Mouse (Mus musculus) monocyte, adult 5-6 weeks (primary cell): ENCODE measurements at regions not wholly inside any gene's neighbourhood (a gene's known extent, or its start where the extent isn't known, plus 50 kb on each side); places are given as distances from the start of the nearest gene placed in this dataset.
"Not testable (repeated sequence)": the region's sequence is repeated elsewhere in the genome, so short reads cannot be mapped to it uniquely, and the experiment has no call there.

Experiments used
- ATAC-seq: fragments of 153-309, 156-312 bp; replicated peaks from 2 replicates; pipeline ENCODE4 v1.8.0; 2017; ENCODE audit warnings: mild to moderate bottlenecking; ENCODE audit not compliant: low TSS enrichment, insufficient number of reproducible peaks, severe bottlenecking, poor library complexity, low FRiP score

DNA sequence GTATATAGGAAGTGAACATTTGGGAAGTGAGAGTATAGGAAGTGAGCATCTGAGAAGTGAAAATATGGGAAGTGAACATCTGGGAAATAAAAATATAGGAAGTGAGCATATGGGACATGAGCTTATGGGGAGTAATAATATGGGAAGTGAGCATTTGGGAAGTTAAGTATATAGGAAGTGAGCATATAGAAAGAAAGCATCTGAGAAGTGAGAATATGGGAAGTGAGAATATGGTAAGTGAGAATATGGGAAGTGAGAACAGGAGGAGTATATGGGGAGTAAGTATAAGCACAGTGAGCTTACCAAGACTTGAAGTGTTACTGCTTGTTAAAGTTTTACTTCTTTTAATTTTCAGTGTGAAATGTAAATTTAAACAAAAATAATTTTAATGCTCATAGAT lies 239.3 kb upstream of the Ngly1 start:
- ATAC-seq: no peak

DNA sequence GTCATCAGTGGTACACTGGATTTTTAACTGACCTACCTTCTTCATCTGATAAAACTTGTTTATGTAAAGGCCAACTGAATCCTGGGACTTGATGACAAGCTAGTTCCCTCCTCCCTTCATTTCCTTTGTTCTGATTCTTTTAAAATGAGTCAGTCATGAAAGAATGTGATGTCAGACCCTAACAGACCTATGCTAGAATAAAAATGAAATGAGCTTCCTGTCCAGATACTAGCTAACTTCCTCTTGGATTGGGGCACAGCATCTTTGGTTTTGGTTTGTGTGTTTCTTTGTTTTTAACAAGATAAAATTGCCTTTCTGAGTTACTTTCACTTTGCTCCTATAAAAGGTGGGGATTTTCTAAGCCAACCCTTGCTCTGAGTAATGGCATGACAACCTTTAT lies 225.2 kb upstream of the Ngly1 start:
- ATAC-seq: no peak

DNA sequence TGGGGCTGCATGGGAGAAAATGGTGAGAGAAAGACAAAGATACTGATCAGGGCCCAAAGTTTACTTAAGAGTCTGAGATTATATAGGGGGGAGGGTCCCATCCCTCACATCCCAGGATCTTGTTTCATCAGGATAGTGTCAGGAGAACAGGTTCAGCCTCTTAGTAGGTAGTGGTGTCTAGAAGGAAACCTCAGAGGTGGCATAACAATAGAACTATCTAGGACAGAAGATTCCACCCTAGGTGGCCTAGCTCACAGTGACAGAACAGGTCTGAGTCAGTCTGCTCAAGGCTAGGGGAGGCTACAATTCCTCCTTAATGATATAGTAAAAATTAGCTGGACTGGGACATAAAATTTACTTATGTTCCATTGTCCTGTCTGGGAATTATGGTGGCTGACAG lies 211.3 kb upstream of the Ngly1 start:
- ATAC-seq: no peak

DNA sequence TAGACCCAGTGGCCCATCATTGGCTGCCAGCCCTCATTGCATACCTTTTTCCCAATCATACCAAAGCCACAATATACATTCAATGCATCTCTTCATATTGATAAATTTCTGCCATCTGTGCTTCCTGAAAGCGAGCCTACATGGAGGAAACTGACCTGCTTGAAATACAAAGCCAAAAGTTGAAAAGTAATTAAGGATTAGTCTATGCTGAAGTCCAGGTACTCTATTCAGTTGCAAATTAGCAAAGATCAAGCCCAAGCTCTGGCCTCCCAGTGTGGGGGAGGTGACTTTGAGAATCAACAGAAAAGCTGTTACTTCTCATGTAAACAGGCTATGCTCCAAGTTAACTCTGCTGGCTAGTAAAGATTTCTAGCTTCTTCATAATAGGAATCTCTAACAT lies 210.7 kb upstream of the Ngly1 start:
- ATAC-seq: no peak

- ATAC-seq: no peak
These were observed 204.6 kb upstream of the Ngly1 start for GRCm38 (mm10) chr14:16044466-16044865.

GRCm38 (mm10) chr14:16072534-16072933 lies 176.5 kb upstream of the Ngly1 start:
- ATAC-seq: not testable (repeated sequence)

DNA sequence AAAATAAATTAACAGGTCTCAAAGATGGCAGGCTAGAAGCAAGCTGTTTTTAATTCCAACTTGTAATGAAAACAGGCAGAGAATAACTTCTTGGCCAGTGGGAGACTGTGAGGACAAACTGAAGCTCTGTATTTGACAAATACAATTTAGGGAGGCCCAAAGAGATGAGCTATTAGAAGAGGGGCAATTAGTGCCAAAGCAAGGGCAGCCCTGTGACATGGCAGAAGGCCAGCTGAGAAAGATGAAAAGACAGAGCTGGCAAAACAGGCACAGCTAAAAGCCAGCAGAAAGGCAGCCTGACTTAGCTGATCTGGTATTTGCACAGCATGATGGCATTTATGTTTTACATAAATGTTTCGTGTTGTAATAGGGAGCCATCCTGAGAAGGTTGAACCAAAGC lies 175.0 kb upstream of the Ngly1 start:
- no peak for ATAC-seq

DNA sequence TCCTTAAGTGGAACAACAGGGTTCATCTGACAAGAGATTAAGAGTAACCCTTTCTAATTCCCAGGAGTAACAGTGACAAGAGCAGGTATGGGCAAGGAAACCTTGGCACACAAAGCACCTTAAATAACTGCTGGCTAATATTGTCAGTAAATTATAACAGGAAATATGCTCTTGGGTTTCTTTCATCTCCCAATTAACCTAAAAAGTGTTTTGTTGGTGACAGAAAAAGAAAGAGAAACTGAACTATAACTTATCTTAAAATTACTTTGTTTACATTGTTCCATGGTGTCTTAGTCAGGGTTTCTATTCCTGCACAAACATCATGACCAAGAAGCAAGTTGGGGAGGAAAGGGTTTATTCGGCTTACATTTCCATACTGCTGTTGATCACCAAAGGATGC lies 170.0 kb upstream of the Ngly1 start:
- no peak for ATAC-seq

DNA sequence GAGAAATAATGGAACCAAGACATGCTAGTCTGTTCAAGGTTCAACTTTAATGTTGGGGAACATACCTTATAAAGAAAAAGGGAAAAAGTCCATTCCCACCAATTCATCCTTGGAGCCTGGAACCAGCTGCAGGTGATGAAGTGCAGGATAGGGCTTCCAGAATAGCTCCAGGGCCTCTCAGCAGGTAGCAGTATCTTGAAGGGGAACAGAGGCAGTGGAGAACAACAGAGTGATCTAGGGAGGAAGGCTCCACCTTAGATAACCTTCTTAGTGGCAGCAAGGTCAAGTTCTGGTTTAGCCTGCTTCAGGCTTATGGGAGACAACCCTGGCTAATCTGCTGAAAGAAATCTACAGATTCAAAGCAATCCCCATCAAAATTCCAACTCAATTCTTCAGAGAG lies 161.8 kb upstream of the Ngly1 start:
- not testable (repeated sequence) for ATAC-seq

GRCm38 (mm10) chr14:16092391-16093132 lies 156.5 kb upstream of the Ngly1 start:
- ATAC-seq: no peak

- no peak for ATAC-seq
These were observed 156.0 kb upstream of the Ngly1 start for GRCm38 (mm10) chr14:16093133-16093505.

GRCm38 (mm10) chr14:16109414-16109813 lies 139.7 kb upstream of the Ngly1 start:
- ATAC-seq: no peak

- no peak for ATAC-seq
These were observed 116.4 kb upstream of the Ngly1 start for GRCm38 (mm10) chr14:16132672-16133071.

DNA sequence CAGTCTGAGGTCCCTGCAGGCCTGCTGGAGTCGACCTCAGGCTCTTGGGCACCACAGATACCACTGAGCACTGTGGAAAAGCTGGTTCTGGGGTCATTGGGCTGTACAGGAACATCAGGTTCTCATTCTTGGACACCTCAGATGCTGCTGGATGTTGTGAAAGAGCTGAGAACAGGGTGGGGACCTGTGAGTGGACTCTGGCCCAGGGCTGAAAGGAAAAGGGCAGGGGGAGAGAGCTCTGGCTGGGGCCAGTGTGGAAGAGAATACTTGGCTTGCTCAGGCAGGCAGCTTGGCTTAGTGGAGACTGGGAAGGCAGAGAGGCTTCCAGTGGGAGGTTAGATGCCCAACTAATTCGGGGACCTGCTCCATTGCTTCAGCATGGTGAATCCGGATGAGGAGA lies 115.7 kb upstream of the Ngly1 start:
- no peak for ATAC-seq

DNA sequence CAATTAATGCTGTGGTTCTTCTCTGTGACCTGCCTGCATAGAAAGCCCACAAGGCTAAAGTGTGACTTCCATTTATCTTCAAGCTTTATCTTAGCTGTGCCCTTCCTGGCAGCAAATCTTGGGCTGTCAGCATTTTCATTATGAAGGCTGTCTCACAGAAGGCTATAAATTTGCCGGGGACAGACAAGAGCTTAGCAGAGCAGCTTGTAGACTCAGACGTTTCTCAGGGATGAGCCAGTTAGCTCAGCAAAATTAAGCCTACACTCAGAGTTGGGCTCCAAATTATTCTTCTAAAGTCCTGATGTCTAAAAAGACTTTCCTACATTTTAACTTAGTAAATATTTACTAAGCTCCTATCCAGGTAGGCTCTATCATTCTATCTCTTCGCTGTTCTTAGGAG lies 112.9 kb upstream of the Ngly1 start:
- ATAC-seq: no peak

DNA sequence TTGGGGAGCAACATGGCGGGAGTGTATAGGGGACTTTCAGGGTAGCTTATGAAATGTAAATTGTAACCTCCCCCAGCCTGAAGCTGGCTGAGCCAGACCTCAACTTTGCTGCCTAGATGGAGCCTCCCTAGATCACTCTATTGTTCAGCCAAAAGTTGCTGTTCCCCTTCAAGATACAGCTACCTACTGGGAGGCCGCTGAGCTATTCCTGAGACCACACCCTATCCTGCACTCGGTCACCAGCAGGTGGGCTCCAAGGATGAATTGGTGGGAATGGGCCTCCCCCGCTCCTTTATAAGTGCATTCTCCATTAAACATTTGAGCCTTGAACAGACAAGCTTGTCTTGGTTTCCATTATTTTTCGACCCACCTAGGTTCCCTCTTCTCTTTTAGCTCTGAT lies 104.8 kb upstream of the Ngly1 start:
- no peak for ATAC-seq

DNA sequence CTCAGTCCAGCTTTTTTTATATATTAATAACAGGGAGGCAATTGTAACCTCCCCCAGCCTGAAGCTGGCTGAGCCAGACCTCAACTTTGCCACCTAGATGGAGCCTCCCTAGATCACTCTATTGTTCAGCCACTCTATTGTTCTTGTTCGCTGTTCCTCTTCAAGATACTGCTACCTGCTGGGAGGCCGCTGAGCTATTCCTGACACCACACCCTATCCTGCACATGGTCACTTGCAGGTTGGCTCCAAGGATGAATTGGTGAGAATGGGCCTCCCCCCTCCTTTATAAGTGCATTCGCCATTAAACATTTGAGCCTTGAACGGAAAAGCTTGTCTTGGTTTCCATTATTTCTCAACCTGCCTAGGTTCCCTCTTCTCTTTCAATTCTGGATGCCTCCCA lies 102.3 kb upstream of the Ngly1 start:
- no peak for ATAC-seq

DNA sequence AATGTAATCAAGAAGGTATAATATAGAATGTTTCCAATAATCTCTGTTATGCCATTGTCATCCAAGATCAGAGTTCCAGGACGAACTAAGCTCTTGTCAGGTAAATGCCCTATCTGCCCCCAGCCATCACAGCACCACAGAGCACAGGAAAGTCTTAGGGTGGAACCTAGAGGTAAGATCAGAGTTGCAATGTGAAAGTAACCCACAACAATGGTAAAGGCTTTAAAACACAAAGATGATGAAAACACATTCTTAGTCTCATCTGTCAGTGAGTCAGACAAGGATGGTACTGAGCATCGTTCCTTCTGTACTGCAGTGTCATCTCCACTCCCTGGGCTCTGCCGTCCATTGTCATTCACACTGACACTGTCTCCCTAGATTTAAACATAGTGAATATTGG lies 97.3 kb upstream of the Ngly1 start:
- ATAC-seq: no peak

- ATAC-seq: no peak
These were observed 96.4 kb upstream of the Ngly1 start for GRCm38 (mm10) chr14:16152702-16153101.

DNA sequence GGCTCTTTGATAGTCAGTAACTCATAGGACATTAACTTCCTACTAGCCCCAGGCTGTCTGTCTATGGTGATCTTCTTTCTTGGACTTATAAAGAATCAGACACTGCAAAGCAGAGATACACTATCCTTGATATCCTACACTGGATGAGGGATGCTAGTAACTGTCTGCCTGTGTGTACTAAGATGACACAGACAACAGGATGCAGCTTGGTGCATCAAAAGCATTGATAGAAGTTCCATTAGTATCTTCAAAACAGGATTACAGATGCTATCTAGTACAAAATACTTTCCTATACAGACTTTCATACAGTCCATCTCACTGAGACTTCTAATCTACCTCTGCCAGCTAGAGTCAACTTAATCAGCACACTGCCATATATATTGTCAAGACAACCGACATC lies 94.0 kb upstream of the Ngly1 start:
- no peak for ATAC-seq

DNA sequence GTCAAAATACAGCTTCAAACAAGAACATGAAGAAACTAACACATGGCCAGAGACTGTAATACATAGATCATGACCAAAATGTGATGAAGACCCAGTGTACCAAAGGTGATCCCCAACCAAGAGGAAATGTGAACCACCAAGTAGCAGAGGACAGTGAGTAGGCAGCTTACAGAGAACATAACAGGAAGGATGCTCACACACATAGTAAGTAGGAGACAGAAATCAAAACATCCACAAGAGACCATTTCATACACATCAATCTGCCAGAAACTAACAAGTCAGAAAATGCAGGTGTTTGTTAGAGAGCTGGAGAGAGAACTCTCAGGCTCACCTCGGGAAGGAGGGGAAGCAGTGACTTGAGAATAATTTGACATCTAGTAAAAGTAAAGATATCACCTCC lies 78.9 kb upstream of the Ngly1 start:
- ATAC-seq: no peak
